Mouse (Mus musculus) neural tube, embryonic 13.5 days (tissue): ENCODE data around the gene Med27. TPM values are rescaled to one million over a fixed set of nuclear protein-coding genes. Genes with fewer than 3 reads are reported as not detected.

ENCODE experiments used
- ATAC-seq: fragments of 200-750 bp; cut with Nextera tagmentation; 2 replicates; pipeline ENCODE4 v1.8.0; 2017; ENCODE audit warnings: low read depth, mild to moderate bottlenecking, moderate TSS enrichment, moderate library complexity
- H3K27ac ChIP-seq: fragments of 300-500 bp; sonication (generic); replicated peaks from 2 replicates; pipeline ENCODE4 v1.5.1; 2015; ENCODE audit warnings: moderate library complexity, mild to moderate bottlenecking, inconsistent platforms
- H3K27me3 ChIP-seq: fragments of 300-500 bp; sonication (generic); 2 replicates; pipeline ENCODE4 v1.6.1; 2015; ENCODE audit warnings: mild to moderate bottlenecking, inconsistent platforms
- H3K36me3 ChIP-seq: fragments of 300-500 bp; sonication (generic); 2 replicates; pipeline ENCODE4 v1.6.1; 2015; ENCODE audit warnings: mild to moderate bottlenecking, inconsistent platforms
- H3K4me1 ChIP-seq: fragments of 300-500 bp; sonication (generic); replicated peaks from 2 replicates; pipeline ENCODE4 v1.6.1; 2015; ENCODE audit warnings: inconsistent platforms
- H3K4me2 ChIP-seq: fragments of 300-500 bp; sonication (generic); 2 replicates; pipeline ENCODE4 v1.6.1; 2015; ENCODE audit warnings: inconsistent platforms, mild to moderate bottlenecking, moderate library complexity
- H3K4me3 ChIP-seq: fragments of 300-500 bp; sonication (generic); 2 replicates; pipeline ENCODE4 v1.5.1; 2015; ENCODE audit warnings: mild to moderate bottlenecking, inconsistent platforms
- H3K9ac ChIP-seq: fragments of 300-500 bp; sonication (generic); 2 replicates; pipeline ENCODE4 v1.6.1; 2015; ENCODE audit warnings: moderate library complexity, mild to moderate bottlenecking, inconsistent platforms
- H3K9me3 ChIP-seq: fragments of 300-500 bp; sonication (generic); 2 replicates; pipeline ENCODE4 v1.6.1; 2016; ENCODE audit warnings: inconsistent platforms
- WGBS: fragments of 180-500 bp; shearing (Covaris S2); methylation state at CpG from one replicate; pipeline ENCODE4 v1.1.7; 2015; 5-methylcytosine and 5-hydroxymethylcytosine counted together
- polyA plus RNA-seq: library from polyadenylated mRNA; unstranded; fragments of >200 nt; fragmentation: Nextera tagmentation; extraction: Ambion mirVana; gene quantifications from 2 replicates; pipeline ENCODE4 v1.2.1, GENCODE M21; 2015

The Med27 gene
- polyA plus RNA-seq, 1 experiment from 2014 or later, result 73.4 TPM

GRCm38 (mm10) chr2:29487652-29488051, 141.0 kb downstream of the Med27 start:
- H3K9me3 ChIP-seq, result no peaks in the 10 kb centered on the region
- H3K9ac ChIP-seq, result no peak overlapping the region
- no peaks in the 10 kb centered on the region for H3K27me3 ChIP-seq
- 77% methylated on average over 2 of the region's 2 CpGs for WGBS
- H3K4me2 ChIP-seq, result no peak overlapping the region
- H3K4me3 ChIP-seq, result no peak overlapping the region
- H3K27ac ChIP-seq, result peak overlapping the region; percentile 42; the same call in 1 of the 2 replicates
- H3K4me1 ChIP-seq, result peaks cover 73% of the 10 kb centered on the region
- H3K36me3 ChIP-seq, result no peaks in the 10 kb centered on the region
- no peak for ATAC-seq

GRCm38 (mm10) chr2:29488379-29489236, 142.0 kb downstream of the Med27 start:
- H3K36me3 ChIP-seq, result no peaks in the 10 kb centered on the region
- peak overlapping the region; percentile 57 for H3K27ac ChIP-seq
- no peaks in the 10 kb centered on the region for H3K9me3 ChIP-seq
- ATAC-seq, result peak; percentile 58
- H3K4me1 ChIP-seq, result peaks cover 73% of the 10 kb centered on the region
- no peak overlapping the region for H3K4me2 ChIP-seq
- H3K4me3 ChIP-seq, result no peak overlapping the region
- H3K9ac ChIP-seq, result no peak overlapping the region
- WGBS, result 64% methylated on average over 13 of the region's 13 CpGs
- H3K27me3 ChIP-seq, result no peaks in the 10 kb centered on the region

DNA sequence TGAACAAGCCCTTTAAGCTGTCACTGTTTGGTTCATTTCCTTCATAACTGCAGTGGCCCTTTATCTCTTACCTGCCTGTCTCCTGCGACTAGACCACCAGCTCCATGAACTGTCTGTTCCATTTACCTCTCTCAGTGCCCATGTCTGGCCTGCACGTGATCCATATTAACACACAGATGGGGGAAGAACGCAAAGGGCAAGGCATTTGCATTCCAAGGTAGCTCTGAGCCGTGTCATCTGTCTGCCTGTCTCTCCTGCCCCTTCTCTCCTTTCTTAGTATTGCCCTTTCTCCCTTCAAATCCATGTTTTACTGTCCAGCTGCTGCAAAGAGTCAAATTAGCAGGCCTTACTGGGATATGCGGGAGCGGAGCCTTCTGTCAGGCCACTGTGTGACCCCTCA, 145.0 kb downstream of the Med27 start:
- Histone ChIP-seq H3K9me3 (no peaks in the 10 kb centered on the region), H3K4me1 (peaks cover 76% of the 10 kb centered on the region)

GRCm38 (mm10) chr2:29493396-29494031, 146.9 kb downstream of the Med27 start:
- peak; percentile 49 for ATAC-seq
- 0 out of 2 replicates have a peak overlapping the region, but pooled peaks have one; percentile 47 for H3K9ac ChIP-seq
- WGBS, result 24% methylated on average over 9 of the region's 9 CpGs
- H3K36me3 ChIP-seq, result no peaks in the 10 kb centered on the region
- H3K4me3 ChIP-seq, result no peak overlapping the region
- peak overlapping the region; percentile 59 for H3K27ac ChIP-seq
- peaks cover 59% of the 10 kb centered on the region for H3K4me1 ChIP-seq
- no peaks in the 10 kb centered on the region for H3K9me3 ChIP-seq
- no peak overlapping the region for H3K4me2 ChIP-seq
- no peaks in the 10 kb centered on the region for H3K27me3 ChIP-seq

More for the DNA sequence above, 145.0 kb downstream of the Med27 start:
- Histone ChIP-seq H3K9ac (no peak overlapping the region), H3K4me2 (no peak overlapping the region), H3K27me3 (no peaks in the 10 kb centered on the region), H3K36me3 (no peaks in the 10 kb centered on the region), H3K4me3 (no peak overlapping the region), H3K27ac (no peak overlapping the region)
- no peak for ATAC-seq
- WGBS, result 73% methylated on average over 6 of the region's 6 CpGs

GRCm38 (mm10) chr2:29495271-29495670, 148.7 kb downstream of the Med27 start:
- Histone ChIP-seq H3K27ac (no peak overlapping the region), H3K4me2 (no peak overlapping the region), H3K4me3 (no peak overlapping the region), H3K4me1 (peaks cover 47% of the 10 kb centered on the region), H3K9me3 (no peaks in the 10 kb centered on the region), H3K27me3 (no peaks in the 10 kb centered on the region), H3K9ac (no peak overlapping the region), H3K36me3 (no peaks in the 10 kb centered on the region)
- peak; percentile 57 for ATAC-seq
- 62% methylated on average over 2 of the region's 2 CpGs for WGBS

DNA sequence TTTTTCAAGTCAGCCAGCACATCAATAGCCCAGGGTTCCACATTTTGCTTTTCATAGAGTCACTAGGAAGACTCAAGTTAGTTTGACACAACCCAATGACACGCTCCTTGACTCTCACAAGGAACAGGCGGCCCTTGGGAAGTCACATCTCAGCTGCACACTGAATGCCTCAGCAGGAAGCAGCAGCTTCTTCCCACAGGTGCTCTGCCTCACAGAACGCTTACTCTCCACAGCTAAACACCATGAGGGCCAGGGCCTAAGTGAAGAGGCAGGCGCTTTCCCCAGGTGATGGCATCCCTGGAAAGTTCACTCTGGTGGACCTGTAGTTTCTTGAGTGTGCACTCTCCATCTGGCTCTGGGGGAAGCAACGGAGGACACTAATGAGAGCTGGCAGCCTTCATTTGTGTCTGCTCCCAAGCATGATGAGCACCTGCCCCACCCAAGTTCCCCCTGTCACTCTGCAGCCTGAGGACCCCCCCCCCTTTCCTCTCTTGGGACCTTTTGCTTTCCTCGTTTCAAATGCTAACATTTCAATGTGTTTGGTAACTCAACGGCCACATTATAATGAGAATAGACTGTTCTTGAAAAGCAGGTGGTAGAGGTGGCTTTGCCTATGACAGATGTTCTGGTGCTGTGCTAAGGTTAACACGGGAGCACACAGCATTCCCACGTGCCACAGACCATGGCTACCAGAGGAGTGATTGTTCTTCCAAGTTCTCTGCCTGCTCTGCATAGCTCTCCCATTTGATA, 154.2 kb downstream of the Med27 start:
- Histone ChIP-seq H3K27me3 (no peaks in the 10 kb centered on the region), H3K9ac (no peak overlapping the region), H3K36me3 (peaks cover 6% of the 10 kb centered on the region; the same call in 1 of the 2 replicates), H3K4me1 (peaks cover 5% of the 10 kb centered on the region), H3K9me3 (no peaks in the 10 kb centered on the region), H3K4me2 (no peak overlapping the region), H3K27ac (no peak overlapping the region), H3K4me3 (no peak overlapping the region)
- WGBS, result 60% methylated on average over 9 of the region's 9 CpGs
- no peak for ATAC-seq

GRCm38 (mm10) chr2:29501381-29501780, 154.8 kb downstream of the Med27 start:
- H3K36me3 ChIP-seq, result peaks cover 6% of the 10 kb centered on the region; the same call in 1 of the 2 replicates
- H3K4me3 ChIP-seq, result no peak overlapping the region
- 80% methylated on average over 4 of the region's 4 CpGs for WGBS
- H3K9me3 ChIP-seq, result no peaks in the 10 kb centered on the region
- peaks cover 5% of the 10 kb centered on the region for H3K4me1 ChIP-seq
- ATAC-seq, result no peak
- H3K27ac ChIP-seq, result no peak overlapping the region
- H3K9ac ChIP-seq, result no peak overlapping the region
- no peaks in the 10 kb centered on the region for H3K27me3 ChIP-seq
- no peak overlapping the region for H3K4me2 ChIP-seq

GRCm38 (mm10) chr2:29504848-29505247, 158.2 kb downstream of the Med27 start:
- H3K4me2 ChIP-seq, result no peak overlapping the region
- H3K27me3 ChIP-seq, result no peaks in the 10 kb centered on the region
- peaks cover 20% of the 10 kb centered on the region for H3K4me1 ChIP-seq
- H3K36me3 ChIP-seq, result peaks cover 6% of the 10 kb centered on the region; the same call in 1 of the 2 replicates
- ATAC-seq, result no peak
- H3K9ac ChIP-seq, result no peak overlapping the region
- H3K4me3 ChIP-seq, result no peak overlapping the region
- H3K9me3 ChIP-seq, result no peaks in the 10 kb centered on the region
- H3K27ac ChIP-seq, result no peak overlapping the region
- 65% methylated on average over 6 of the region's 6 CpGs for WGBS

GRCm38 (mm10) chr2:29506411-29506810, 159.8 kb downstream of the Med27 start:
- H3K9ac ChIP-seq, result no peak overlapping the region
- no peak overlapping the region for H3K27ac ChIP-seq
- H3K9me3 ChIP-seq, result no peaks in the 10 kb centered on the region
- peaks cover 6% of the 10 kb centered on the region; the same call in 1 of the 2 replicates for H3K36me3 ChIP-seq
- H3K4me3 ChIP-seq, result no peak overlapping the region
- ATAC-seq, result no peak
- peaks cover 20% of the 10 kb centered on the region for H3K4me1 ChIP-seq
- no peak overlapping the region for H3K4me2 ChIP-seq
- H3K27me3 ChIP-seq, result no peaks in the 10 kb centered on the region
- 34% methylated on average over 4 of the region's 4 CpGs for WGBS

DNA sequence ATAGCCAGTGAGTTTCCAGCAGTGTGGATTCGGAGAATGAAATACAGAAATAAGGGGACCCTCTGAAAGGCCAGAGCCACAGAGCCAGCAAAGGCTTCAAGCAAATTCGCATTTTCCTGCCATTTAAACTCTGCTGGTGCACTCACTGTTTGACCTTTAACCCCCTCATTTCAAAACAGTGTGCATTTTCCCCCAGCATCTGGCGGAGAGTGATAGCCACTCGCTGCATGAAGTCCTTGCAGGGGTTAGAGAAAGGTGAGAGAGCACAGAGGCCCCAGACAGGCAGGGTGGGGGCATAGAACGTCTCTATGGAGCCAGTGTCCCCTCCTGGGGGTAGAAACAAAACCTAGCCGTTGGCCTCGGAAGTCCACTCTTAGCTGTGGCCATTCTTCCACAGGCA, 166.5 kb downstream of the Med27 start:
- 14% methylated on average over 7 of the region's 7 CpGs for WGBS
- Histone ChIP-seq H3K4me2 (no peak overlapping the region), H3K4me3 (no peak overlapping the region), H3K27ac (no peak overlapping the region), H3K9ac (0 out of 2 replicates have a peak overlapping the region, but pooled peaks have one; percentile 18), H3K36me3 (no peaks in the 10 kb centered on the region), H3K27me3 (no peaks in the 10 kb centered on the region; the same call in 1 of the 2 replicates), H3K9me3 (no peaks in the 10 kb centered on the region), H3K4me1 (peaks cover 39% of the 10 kb centered on the region)
- no peak for ATAC-seq

- no peak for ATAC-seq
- Histone ChIP-seq H3K27me3 (no peaks in the 10 kb centered on the region; the same call in 1 of the 2 replicates), H3K9me3 (no peaks in the 10 kb centered on the region), H3K4me2 (no peak overlapping the region), H3K36me3 (no peaks in the 10 kb centered on the region), H3K4me3 (no peak overlapping the region), H3K4me1 (peaks cover 46% of the 10 kb centered on the region), H3K9ac (no peak overlapping the region), H3K27ac (no peak overlapping the region)
- WGBS, result 71% methylated on average over 6 of the region's 6 CpGs
Observed at GRCm38 (mm10) chr2:29514836-29515235, 168.2 kb downstream of the Med27 start.
